Mouse (Mus musculus): Measurements from ENCODE around the gene Cpne8. TPM values are rescaled to one million over a fixed set of nuclear protein-coding genes. Genes with fewer than 3 reads are reported as not detected.
"Not testable (repeated sequence)": the region's sequence is repeated elsewhere in the genome, so short reads cannot be mapped to it uniquely, and the experiment has no call there.

Cpne8 gene
- polyA plus RNA-seq, 1 experiment from 2014 or later: 7.9 TPM

- Histone ChIP-seq H3K4me2 (no peak overlapping the region), H3K9ac (no peak overlapping the region), H3K27me3 (no peaks in the 10 kb centered on the region), H3K4me3 (no peak overlapping the region), H3K27ac (no peak overlapping the region), H3K36me3 (no peaks in the 10 kb centered on the region), H3K4me1 (replicated peaks) (no peaks in the 10 kb centered on the region), H3K9me3 (replicated peaks) (no peaks in the 10 kb centered on the region)
- ATAC-seq (replicated peaks; ENCODE audit: insufficient number of reproducible peaks, insufficient read depth, low FRiP score, low read depth): no peak
- WGBS: 75% methylated on average over 4 of the region's 4 CpGs
Observed at GRCm38 (mm10) chr15:90663631-90664030, 15.6 kb downstream of the Cpne8 start.

DNA sequence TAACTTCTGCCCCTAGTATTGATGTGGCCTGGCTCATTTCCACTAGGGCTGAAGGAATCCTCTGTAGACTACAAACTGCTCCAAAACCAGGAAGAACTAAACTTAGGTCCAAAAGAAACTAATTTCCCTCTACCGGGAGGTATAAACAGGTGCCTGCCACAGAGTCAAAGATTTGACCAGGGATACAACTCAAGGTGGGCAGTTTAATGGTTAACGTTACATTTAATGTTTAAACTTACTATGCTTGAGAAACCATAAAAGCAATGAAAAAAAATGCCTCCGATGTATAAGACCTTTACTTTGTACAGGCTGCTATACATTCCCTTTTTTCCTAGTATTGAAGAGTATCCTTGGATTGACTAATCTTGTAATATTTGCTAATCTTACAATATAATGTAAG lies 18.5 kb downstream of the Cpne8 start:
- H3K27ac ChIP-seq: no peak overlapping the region
- no peaks in the 10 kb centered on the region for H3K36me3 ChIP-seq

GRCm38 (mm10) chr15:90658053-90658452 lies 21.2 kb downstream of the Cpne8 start:
- Histone ChIP-seq H3K4me1 (replicated peaks) (no peaks in the 10 kb centered on the region), H3K4me2 (no peak overlapping the region), H3K4me3 (no peak overlapping the region), H3K9ac (no peak overlapping the region), H3K27me3 (no peaks in the 10 kb centered on the region), H3K9me3 (replicated peaks) (no peaks in the 10 kb centered on the region), H3K36me3 (no peaks in the 10 kb centered on the region), H3K27ac (no peak overlapping the region)
- ATAC-seq (replicated peaks; ENCODE audit: insufficient number of reproducible peaks, insufficient read depth, low FRiP score, low read depth): no peak
- 54% methylated on average over 2 of the region's 2 CpGs for WGBS

More for the DNA sequence above, 18.5 kb downstream of the Cpne8 start:
- H3K4me1 ChIP-seq (replicated peaks): no peaks in the 10 kb centered on the region
- no peak overlapping the region for H3K4me3 ChIP-seq
- no peak for ATAC-seq (replicated peaks; ENCODE audit: insufficient number of reproducible peaks, insufficient read depth, low FRiP score, low read depth)
- H3K4me2 ChIP-seq: no peak overlapping the region
- 90% methylated on average over 3 of the region's 3 CpGs for WGBS
- H3K27me3 ChIP-seq: no peaks in the 10 kb centered on the region
- no peaks in the 10 kb centered on the region for H3K9me3 ChIP-seq (replicated peaks)
- H3K9ac ChIP-seq: no peak overlapping the region

DNA sequence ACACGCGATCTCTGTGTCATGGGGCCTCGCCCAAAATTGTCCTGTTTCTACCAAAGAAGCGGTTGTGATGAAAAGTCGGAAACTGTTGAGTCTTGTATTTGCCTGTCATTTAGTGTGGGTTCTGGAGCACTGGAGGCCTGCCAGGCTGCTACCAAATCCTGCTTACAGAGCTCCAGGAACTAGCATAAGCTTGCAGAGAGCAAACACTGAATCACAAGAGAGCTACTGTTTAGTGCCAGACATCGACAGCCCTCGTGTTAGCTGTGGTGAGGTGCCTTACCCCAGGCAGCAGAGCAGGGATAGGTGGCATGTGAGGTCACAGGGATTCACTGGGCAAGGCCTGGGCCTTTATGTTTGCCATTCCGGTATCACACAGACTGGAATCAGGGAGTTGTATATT lies 22.7 kb downstream of the Cpne8 start:
- WGBS: 80% methylated on average over 8 of the region's 8 CpGs
- ATAC-seq (replicated peaks; ENCODE audit: insufficient number of reproducible peaks, insufficient read depth, low FRiP score, low read depth): no peak
- no peaks in the 10 kb centered on the region for H3K27me3 ChIP-seq
- H3K4me1 ChIP-seq (replicated peaks): no peaks in the 10 kb centered on the region
- no peak overlapping the region for H3K27ac ChIP-seq
- no peak overlapping the region for H3K9ac ChIP-seq
- no peaks in the 10 kb centered on the region for H3K36me3 ChIP-seq
- no peak overlapping the region for H3K4me3 ChIP-seq
- no peaks in the 10 kb centered on the region for H3K9me3 ChIP-seq (replicated peaks)
- no peak overlapping the region for H3K4me2 ChIP-seq

DNA sequence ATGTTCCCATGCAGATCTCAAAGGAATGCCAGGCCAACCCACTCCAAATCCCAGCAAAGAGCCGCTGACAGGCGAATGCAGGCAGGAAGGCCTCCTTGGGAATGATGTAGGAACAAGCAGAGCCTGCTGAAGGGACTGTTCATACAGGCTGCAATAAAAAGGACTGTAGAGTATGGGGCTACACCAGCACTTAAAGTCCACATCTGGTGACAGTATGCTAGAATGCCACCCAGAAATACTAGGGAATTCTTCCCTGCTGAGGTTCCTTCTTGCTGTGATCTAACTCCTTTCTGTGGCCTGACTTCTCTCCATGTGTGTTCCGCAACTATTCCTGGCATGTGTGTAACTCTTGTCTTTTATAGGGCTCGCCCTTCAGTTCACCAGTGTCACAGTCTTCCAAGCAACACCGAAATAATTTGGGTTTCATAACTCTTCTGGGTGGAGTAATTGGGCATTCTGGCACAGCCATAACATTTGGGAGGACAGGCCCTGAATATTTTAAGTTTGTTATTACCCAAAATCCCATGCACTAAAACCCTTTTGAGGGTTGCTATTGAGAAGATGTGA lies 32.1 kb downstream of the Cpne8 start:
- Histone ChIP-seq H3K4me1 (replicated peaks) (no peaks in the 10 kb centered on the region; the same call in 1 of the 2 replicates), H3K36me3 (no peaks in the 10 kb centered on the region), H3K9ac (no peak overlapping the region), H3K27me3 (no peaks in the 10 kb centered on the region), H3K27ac (no peak overlapping the region), H3K9me3 (replicated peaks) (no peaks in the 10 kb centered on the region), H3K4me3 (no peak overlapping the region), H3K4me2 (no peak overlapping the region)
- no peak for ATAC-seq (replicated peaks; ENCODE audit: insufficient number of reproducible peaks, insufficient read depth, low FRiP score, low read depth)
- WGBS: 71% methylated on average over 5 of the region's 5 CpGs

- Histone ChIP-seq H3K27me3 (no peaks in the 10 kb centered on the region), H3K4me2 (no peak overlapping the region), H3K36me3 (no peaks in the 10 kb centered on the region), H3K4me1 (replicated peaks) (no peaks in the 10 kb centered on the region; the same call in 1 of the 2 replicates), H3K27ac (no peak overlapping the region), H3K9ac (no peak overlapping the region), H3K9me3 (replicated peaks) (no peaks in the 10 kb centered on the region), H3K4me3 (no peak overlapping the region)
- 83% methylated on average over 4 of the region's 4 CpGs for WGBS
- no peak for ATAC-seq (replicated peaks; ENCODE audit: insufficient number of reproducible peaks, insufficient read depth, low FRiP score, low read depth)
Observed at GRCm38 (mm10) chr15:90646326-90646725, 32.9 kb downstream of the Cpne8 start.

- 82% methylated on average over 10 of the region's 10 CpGs for WGBS
Observed at GRCm38 (mm10) chr15:90645828-90646227, 33.4 kb downstream of the Cpne8 start.

GRCm38 (mm10) chr15:90624201-90624600 lies 55.0 kb downstream of the Cpne8 start:
- no peak overlapping the region for H3K9ac ChIP-seq
- H3K9me3 ChIP-seq (replicated peaks): no peaks in the 10 kb centered on the region
- H3K4me2 ChIP-seq: no peak overlapping the region
- H3K27me3 ChIP-seq: no peaks in the 10 kb centered on the region
- no peaks in the 10 kb centered on the region for H3K4me1 ChIP-seq (replicated peaks)
- no peak for ATAC-seq (replicated peaks; ENCODE audit: insufficient number of reproducible peaks, insufficient read depth, low FRiP score, low read depth)
- WGBS: 72% methylated on average over 5 of the region's 5 CpGs
- no peak overlapping the region for H3K4me3 ChIP-seq
- H3K27ac ChIP-seq: no peak overlapping the region
- no peaks in the 10 kb centered on the region for H3K36me3 ChIP-seq

More at GRCm38 (mm10) chr15:90645828-90646227, 33.4 kb downstream of the Cpne8 start:
- Histone ChIP-seq H3K4me1 (replicated peaks) (no peaks in the 10 kb centered on the region; the same call in 1 of the 2 replicates), H3K36me3 (no peaks in the 10 kb centered on the region), H3K4me2 (no peak overlapping the region), H3K27ac (no peak overlapping the region), H3K4me3 (no peak overlapping the region), H3K27me3 (no peaks in the 10 kb centered on the region), H3K9me3 (replicated peaks) (no peaks in the 10 kb centered on the region), H3K9ac (no peak overlapping the region)
- ATAC-seq (replicated peaks; ENCODE audit: insufficient number of reproducible peaks, insufficient read depth, low FRiP score, low read depth): no peak

DNA sequence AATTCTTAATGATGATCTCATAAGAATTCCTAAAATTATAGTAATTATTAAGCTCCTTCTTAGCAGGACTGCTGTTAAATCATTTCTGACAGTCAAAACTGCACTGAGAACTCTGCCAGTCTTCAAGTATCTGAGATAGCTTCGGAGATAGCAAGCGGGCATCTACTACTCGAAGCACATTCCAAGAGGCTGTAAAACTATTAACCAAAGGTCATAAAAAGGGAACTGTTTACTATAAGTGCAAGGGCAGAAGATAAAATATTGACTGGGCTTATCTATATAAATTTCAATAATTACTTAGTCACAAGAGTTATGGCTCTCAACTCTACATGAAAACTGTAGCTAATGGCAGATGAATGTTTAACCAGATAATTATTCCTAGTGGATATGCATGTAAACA lies 57.2 kb downstream of the Cpne8 start:
- Histone ChIP-seq H3K9ac (no peak overlapping the region), H3K36me3 (no peaks in the 10 kb centered on the region), H3K27me3 (no peaks in the 10 kb centered on the region), H3K4me1 (replicated peaks) (no peaks in the 10 kb centered on the region), H3K9me3 (replicated peaks) (no peaks in the 10 kb centered on the region), H3K27ac (no peak overlapping the region), H3K4me2 (no peak overlapping the region), H3K4me3 (no peak overlapping the region)
- WGBS: 86% methylated on average over 3 of the region's 3 CpGs
- no peak for ATAC-seq (replicated peaks; ENCODE audit: insufficient number of reproducible peaks, insufficient read depth, low FRiP score, low read depth)

DNA sequence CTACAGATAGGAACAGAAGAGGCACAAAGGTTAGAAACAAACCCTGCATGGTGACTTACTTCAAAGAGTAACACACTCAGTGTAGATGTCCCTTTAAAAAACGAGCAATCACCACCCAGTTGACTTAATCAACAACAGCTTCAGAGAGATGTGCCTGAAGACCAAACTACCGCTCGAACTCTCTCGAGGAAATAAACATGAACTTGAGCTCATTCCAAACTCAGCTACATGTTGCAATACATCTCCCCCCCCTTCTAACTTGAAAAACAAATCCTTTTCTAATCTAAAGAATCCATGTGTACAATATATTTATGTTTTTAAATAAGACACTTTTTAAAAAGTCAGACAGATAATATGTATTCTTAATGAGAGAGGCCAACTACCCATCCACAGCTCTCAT lies 59.5 kb downstream of the Cpne8 start:
- H3K4me1 ChIP-seq (replicated peaks): peaks cover 3% of the 10 kb centered on the region
- no peak overlapping the region for H3K4me2 ChIP-seq
- H3K36me3 ChIP-seq: no peaks in the 10 kb centered on the region
- WGBS: 61% methylated on average over 4 of the region's 4 CpGs
- no peak overlapping the region for H3K9ac ChIP-seq
- no peak for ATAC-seq (replicated peaks; ENCODE audit: insufficient number of reproducible peaks, insufficient read depth, low FRiP score, low read depth)
- H3K9me3 ChIP-seq (replicated peaks): no peaks in the 10 kb centered on the region
- H3K4me3 ChIP-seq: no peak overlapping the region
- H3K27ac ChIP-seq: no peak overlapping the region
- H3K27me3 ChIP-seq: no peaks in the 10 kb centered on the region

DNA sequence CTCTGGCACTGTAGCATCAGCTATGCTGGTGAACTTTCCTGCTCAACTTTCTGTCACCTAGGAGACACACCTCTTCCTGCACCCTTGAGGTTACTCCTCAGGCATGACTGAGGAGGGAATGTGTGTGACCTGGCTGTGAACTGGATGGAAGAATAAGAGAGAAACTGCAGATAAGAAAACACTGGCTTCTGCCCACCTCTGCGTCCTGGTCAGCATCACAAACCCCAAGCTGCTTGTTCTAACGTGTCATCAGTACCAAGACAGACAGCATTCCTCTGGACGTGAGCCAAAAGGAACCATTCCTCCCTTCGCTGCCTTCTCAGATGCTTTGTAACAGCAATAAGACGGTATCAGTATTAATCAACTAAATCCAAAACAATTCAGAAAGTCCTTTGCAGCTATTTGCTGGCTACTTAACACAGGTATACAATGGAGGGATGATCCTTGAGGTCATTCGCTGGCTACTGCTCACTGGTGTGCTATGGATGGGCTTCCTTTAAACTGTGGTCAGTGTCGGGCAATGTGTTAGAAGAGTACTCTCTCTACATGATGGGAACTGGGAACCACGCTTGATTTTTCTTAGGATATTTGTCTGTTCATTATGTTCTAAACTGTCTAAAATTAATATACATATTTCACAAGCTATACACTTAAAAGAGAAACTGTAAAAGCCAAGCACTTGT lies 63.0 kb downstream of the Cpne8 start:
- H3K4me2 ChIP-seq: peak overlapping the region; percentile 46
- WGBS: 27% methylated on average over 8 of the region's 8 CpGs

DNA sequence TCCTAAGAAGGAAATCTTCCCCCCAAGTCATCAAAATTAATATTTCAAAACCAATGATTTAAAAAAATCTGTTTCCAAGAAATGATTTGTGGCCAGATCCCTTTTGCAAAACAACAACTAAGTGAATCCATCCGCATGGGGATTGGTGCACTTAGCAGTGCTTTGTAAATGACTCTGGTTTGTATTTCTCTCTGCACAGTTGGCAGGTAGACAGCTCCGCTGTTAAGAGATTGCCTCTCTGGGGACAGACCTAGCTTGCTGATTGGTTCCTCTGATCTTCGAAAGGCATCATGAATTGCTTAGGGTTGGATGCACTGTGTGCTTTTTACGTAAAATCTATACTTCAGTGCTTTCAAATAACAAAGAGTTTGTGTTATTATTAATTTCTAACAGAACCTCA lies 68.5 kb downstream of the Cpne8 start:
- WGBS: 84% methylated on average over 4 of the region's 4 CpGs
- H3K9ac ChIP-seq; ATAC-seq (replicated peaks; ENCODE audit: insufficient number of reproducible peaks, insufficient read depth, low FRiP score, low read depth): not testable (repeated sequence)

More for the DNA sequence above, 63.0 kb downstream of the Cpne8 start:
- H3K9me3 ChIP-seq (replicated peaks): no peaks in the 10 kb centered on the region
- H3K4me3 ChIP-seq: 0 out of 2 replicates have a peak overlapping the region, but pooled peaks have one; percentile 12
- ATAC-seq (replicated peaks; ENCODE audit: insufficient number of reproducible peaks, insufficient read depth, low FRiP score, low read depth): no peak
- no peak overlapping the region for H3K27ac ChIP-seq
- no peak overlapping the region for H3K9ac ChIP-seq
- H3K4me1 ChIP-seq (replicated peaks): peaks cover 3% of the 10 kb centered on the region
- no peaks in the 10 kb centered on the region for H3K27me3 ChIP-seq
- H3K36me3 ChIP-seq: no peaks in the 10 kb centered on the region

More for the DNA sequence above, 68.5 kb downstream of the Cpne8 start:
- not testable (repeated sequence) for H3K27me3 ChIP-seq; H3K4me2 ChIP-seq; H3K27ac ChIP-seq; H3K36me3 ChIP-seq; H3K9me3 ChIP-seq (replicated peaks); H3K4me3 ChIP-seq
- H3K4me1 ChIP-seq (replicated peaks): peaks cover 11% of the 10 kb centered on the region; the same call in 1 of the 2 replicates
